Mouse (Mus musculus): ENCODE results near the gene Cacna2d3.

The Cacna2d3 gene

DNA sequence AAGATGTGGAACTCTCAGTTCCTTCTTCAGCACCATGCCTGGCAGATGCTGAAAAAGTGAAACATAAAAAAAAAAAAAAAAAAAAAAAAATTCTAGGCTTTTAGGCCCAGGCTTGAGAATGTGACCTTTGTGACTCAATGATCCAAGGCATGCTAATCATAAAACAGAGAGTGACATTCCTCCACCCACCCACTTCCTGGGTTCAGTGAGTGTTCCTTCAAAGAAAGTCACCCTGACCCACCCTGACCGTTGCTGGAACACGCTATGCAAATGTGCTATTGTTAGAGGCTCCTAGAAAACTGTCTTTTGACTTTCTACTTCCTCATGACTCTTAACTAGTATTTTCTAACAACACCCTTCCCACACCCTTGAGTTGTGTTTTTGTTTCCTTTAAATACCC, 338.9 kb downstream of the Cacna2d3 start:
- peak; percentile 6 for DNase-seq

DNA sequence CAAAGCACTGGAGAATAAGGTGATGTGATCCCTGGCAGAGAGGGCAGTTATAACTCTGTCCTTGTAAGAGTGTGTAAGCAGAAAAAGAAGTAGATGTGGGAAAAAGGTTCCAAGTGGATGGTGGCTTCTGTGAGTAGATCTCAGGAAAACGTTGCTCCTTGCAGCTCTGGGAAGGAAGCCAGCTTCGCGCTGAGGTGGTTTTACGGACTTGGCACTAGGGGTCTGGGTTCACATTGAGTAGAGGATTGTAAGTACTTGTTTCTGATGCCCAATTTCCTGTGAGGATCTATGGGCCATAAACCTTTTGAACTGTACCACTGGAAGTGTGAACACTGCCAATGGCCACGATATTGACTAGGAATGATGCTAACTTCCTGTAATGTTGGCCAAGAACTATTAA, 354.8 kb downstream of the Cacna2d3 start:
- DNase-seq, result peak; percentile 26

- DNase-seq, result no peak
Measured at GRCm38 (mm10) chr14:29362448-29362847, 359.2 kb downstream of the Cacna2d3 start.

- no peak for DNase-seq
Measured at GRCm38 (mm10) chr14:29350627-29351026, 371.0 kb downstream of the Cacna2d3 start.

DNA sequence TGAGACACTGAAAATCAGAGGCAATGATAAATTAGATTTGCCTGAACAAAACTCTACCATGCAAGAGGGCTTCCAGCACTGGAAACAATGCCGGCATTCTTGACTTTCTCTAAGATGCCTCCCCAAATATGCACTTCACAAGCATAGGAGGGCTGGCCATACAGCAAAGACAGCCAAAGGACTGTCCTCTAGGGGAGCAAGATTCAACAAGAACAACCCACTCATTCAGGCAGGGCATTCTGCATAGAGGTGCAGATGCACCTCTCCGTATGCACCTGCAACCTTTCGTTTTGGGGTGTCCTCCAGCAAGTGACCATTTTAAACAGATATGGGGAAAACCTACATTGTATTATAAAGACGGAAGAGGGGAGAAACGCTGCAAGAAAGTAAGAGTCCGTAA, 380.1 kb downstream of the Cacna2d3 start:
- DNase-seq, result no peak

DNA sequence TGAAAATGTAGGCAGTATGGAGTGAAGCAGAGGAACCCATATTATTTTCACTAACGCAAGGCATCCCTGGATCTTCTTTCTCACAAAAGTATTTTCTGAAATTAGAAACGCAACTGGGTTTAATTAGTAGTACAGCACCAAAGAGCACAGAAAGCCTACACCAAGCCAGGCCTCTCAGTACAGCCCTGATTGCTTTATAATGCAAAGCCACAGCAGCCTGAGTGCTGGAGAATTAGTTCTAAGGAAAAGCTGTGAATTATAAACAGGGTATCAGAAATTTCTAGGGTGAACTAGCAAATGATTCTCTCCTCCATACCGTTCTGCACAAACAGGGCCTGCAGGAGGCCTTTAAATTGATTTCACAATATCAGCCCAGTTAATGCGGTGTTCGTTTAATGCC, 380.9 kb downstream of the Cacna2d3 start:
- DNase-seq, result no peak

- DNase-seq, result no peak
Measured at GRCm38 (mm10) chr14:29334897-29335296, 386.8 kb downstream of the Cacna2d3 start.

DNA sequence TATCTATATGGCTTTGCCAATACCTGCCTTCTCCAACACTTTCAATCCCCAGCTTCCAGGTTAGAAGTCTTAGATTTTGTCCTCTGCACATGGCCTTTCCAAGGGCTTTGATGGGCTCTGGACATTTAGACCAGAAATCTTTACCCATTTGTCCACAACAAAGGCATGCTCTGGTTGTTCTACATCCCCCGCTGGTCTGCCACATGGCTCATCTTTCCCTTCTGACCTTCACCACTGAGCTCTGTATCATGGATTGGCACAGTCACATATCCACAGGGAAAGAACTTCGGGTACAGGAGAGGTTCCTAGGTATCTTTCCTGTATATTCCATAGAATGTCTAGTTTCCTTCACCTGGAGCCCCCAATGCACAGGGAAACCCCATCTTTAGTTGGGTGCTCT, 387.4 kb downstream of the Cacna2d3 start:
- DNase-seq, result no peak

DNA sequence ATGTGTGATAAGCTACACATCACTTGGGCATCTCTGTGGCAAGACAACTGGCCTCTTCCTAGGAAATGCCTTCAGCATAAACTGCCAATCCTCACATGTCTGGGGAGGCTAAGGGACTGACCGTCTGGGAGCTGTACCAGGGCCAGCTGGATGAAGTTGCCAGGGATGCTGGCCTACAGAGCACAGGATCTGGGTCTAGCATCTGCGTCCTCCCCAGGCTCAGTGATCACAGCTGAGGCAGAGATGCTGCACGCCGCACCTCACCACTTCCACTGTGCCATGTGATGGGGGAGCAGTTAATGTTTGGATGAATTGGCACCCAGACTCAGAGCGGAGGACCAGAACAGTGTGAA, 397.3 kb downstream of the Cacna2d3 start:
- DNase-seq, result no peak

- no peak for DNase-seq
Measured at GRCm38 (mm10) chr14:29323718-29324429, 397.8 kb downstream of the Cacna2d3 start.

DNA sequence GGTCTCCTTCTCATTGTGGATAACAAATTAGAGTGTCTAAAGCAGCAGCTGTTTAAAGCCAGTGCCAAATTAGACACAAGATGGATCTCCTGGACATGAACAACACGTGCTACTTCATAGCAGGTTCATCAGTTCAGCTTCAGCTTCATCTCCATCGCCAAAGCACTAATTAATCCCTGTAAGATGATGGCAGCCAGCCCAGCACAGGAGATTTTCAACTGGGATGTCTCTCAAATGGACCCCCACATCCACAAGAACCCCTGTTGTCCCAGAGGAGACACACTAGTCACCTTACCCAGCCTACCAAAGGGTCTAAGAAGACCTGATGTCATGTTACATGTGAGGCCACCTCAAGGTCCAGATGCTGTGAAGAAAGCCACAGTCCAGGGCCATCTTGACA, 408.2 kb downstream of the Cacna2d3 start:
- no peak for DNase-seq

GRCm38 (mm10) chr14:29305623-29306022, 416.0 kb downstream of the Cacna2d3 start:
- DNase-seq, result no peak

- no peak for DNase-seq
Measured at GRCm38 (mm10) chr14:29296185-29296754, 425.4 kb downstream of the Cacna2d3 start.

GRCm38 (mm10) chr14:29278901-29279300, 442.8 kb downstream of the Cacna2d3 start:
- DNase-seq, result no peak

GRCm38 (mm10) chr14:29278401-29278800, 443.3 kb downstream of the Cacna2d3 start:
- DNase-seq, result no peak

GRCm38 (mm10) chr14:29277701-29278100, 444.0 kb downstream of the Cacna2d3 start:
- DNase-seq, result no peak

DNA sequence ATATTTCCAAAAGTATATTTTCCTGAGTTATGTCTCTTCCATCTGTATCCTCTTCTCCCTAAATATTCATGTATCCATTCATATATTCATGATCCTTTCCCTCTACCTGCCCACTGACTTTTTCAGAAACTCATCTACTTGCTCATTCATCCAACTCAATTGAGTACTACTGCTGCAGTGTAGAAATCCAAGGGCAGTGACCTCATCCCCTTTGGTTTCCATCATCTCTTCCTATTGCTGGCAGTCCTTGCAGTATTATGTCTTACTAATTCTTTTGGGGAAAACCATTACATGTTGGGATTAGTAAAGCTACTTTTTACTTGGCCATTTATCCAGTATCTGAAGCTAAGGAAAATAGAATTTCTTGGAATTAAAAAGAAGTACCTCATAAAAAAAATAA, 447.8 kb downstream of the Cacna2d3 start:
- DNase-seq, result no peak

GRCm38 (mm10) chr14:29270541-29270940, 451.1 kb downstream of the Cacna2d3 start:
- DNase-seq, result no peak

DNA sequence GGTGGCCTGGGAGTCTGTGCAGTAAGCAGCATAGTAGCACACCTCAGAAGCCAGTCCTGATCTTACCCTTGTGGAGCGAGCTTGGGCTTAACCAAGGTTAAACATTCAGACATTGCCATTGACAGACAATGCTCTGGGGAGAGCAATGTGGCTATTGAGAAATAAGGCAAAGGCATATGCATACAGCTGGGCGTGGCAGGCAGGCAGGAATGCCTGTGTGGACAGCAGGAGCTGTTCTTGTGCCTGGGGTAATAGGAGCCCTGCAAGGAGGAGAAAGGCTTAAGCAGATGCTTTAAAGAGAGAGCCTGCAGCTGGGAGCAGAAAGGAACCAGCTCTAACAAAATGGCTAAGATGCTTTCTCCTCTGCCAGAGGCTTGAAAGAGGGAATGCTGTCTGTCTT, 451.8 kb downstream of the Cacna2d3 start:
- no peak for DNase-seq

GRCm38 (mm10) chr14:29268609-29269008, 453.1 kb downstream of the Cacna2d3 start:
- DNase-seq, result no peak

DNA sequence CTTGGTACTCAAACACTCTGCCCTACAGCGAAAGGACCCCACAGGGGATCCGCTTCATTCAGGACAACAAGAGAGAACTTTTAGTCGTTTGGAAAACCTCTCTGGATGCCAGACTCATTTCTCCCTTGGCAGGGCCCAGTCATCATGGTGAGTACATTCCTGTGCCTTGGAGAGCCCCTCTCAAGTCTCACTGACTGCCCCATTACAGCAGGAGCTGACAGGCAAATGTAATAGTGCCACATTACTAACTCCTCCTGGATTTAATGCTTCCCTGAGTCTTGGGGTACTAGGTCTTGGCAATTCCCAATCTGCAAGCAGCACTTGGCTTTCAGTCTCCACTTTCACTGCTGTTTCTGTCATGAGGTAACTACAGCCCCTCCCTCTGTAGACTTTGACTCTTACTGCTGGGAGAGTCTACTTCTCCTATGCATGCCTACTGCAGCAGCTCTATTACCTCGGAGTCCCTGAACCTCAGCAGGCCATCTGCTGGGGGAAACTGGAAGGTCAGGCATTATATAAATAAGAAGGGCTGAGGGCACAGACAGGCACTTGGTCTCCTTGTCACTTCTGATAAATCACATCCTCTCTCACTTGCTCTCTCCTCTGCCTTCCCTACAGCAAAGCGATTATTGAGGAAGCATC, 454.3 kb downstream of the Cacna2d3 start:
- no peak for DNase-seq

DNA sequence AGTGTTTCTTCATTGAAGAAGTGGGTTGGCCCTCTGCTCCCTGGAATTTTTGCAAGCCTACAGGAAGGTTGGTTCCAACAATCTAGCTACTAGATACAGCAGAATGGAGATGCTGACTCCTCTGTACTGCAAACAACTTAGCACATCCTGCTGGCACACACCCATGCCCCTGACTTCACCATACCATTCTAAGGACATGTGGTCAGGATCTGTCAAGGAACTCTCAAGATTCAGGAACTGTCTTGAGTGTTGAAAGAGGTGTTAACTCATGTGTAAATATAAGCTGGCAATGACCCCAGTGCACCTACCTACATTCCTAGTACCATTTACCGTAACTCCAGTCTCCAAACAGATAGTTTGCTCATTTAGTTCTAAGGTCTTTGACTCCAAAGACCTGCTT, 461.0 kb downstream of the Cacna2d3 start:
- DNase-seq, result no peak

DNA sequence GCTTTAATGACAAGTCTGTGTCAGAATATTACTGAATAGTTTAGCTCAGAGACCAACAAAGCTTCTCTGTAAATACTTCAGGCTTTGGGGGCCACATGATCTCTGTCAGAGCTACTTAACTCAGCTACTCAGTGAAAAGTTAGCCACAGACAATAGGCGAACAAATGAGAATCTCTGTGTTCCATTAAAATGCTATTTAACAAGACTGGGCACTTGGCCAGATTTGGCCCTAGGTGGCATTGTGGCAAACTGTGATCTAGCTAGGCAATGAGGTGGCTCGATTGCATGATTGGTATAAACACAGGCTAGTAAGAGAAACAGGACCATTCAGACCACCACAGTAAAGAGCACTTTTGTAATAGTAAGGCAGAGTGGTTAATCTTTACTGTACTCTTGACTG, 478.1 kb downstream of the Cacna2d3 start:
- DNase-seq, result no peak

DNA sequence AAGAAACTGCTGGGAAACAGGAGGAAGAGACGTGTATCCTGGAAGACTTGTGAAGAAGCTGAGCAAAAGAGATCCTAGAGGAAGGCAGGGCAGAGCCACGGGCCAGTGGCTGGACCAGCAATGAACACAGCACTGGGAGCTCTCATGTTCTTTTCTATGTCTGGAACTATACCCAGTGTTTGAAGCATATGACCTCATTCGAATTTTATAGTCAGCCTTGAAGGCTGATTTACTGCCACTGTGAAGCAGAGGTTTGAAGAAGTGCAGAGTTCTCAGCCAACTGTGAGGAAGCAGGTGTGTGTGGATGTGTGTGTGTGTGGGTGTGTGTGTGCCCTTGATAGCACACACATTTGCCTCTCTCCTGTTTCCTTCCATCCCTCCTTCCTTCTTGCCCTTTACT, 483.2 kb downstream of the Cacna2d3 start:
- no peak for DNase-seq
